Mouse (Mus musculus): ENCODE measurements around the gene Cabs1. TPM values are rescaled to one million over a fixed set of nuclear protein-coding genes. Genes with fewer than 3 reads are reported as not detected.

The Cabs1 gene
- not detected for total RNA-seq (2021)

- DNase-seq: no peak
Measured at GRCm38 (mm10) chr5:87979139-87979538, at the start of gene Cabs1. Gene Cabs1, plus strand, starts transcription at chr5:87979439.

- no peak for DNase-seq
Measured at GRCm38 (mm10) chr5:87931603-87932002, 47.6 kb upstream of the Cabs1 start.

GRCm38 (mm10) chr5:87940752-87941151, 38.5 kb upstream of the Cabs1 start:
- no peak for DNase-seq

GRCm38 (mm10) chr5:87942515-87942914, 36.7 kb upstream of the Cabs1 start:
- no peak for DNase-seq

- DNase-seq: no peak
Measured at GRCm38 (mm10) chr5:87951836-87952235, 27.4 kb upstream of the Cabs1 start.

- DNase-seq: no peak
Measured at GRCm38 (mm10) chr5:87969201-87969600, 10.0 kb upstream of the Cabs1 start, which contains the start of the genes 2310003L06Rik and Gm28434. Gene 2310003L06Rik, plus strand, starts transcription at chr5:87969459. Gene Gm28434, plus strand, starts transcription at chr5:87969517.

- DNase-seq: no peak
Measured at GRCm38 (mm10) chr5:87982468-87983214, 3.4 kb downstream of the Cabs1 start.

- no peak for DNase-seq
Measured at GRCm38 (mm10) chr5:88002249-88002648, 23.0 kb downstream of the Cabs1 start, which contains the start of gene Smr3a. Gene Smr3a, plus strand, starts transcription at chr5:88002549.

GRCm38 (mm10) chr5:88005241-88005640, 26.0 kb downstream of the Cabs1 start:
- DNase-seq: no peak

Other genes starting within 250 kb of the Cabs1 start
- not detected for gene Csn1s2a, start 204.9 kb upstream of the Cabs1 start, total RNA-seq (2021)
- gene Csn1s2b, start 171.4 kb upstream of the Cabs1 start, total RNA-seq (2021): not detected
- gene Prr27, start 153.8 kb upstream of the Cabs1 start, total RNA-seq (2021): not detected
- not detected for gene Odam, start 94.4 kb upstream of the Cabs1 start, total RNA-seq (2021)
- not detected for gene Csn3, start 53.9 kb upstream of the Cabs1 start, total RNA-seq (2021)
- gene 2310003L06Rik, start 10.0 kb upstream of the Cabs1 start, total RNA-seq (2021): not detected
- gene Gm28434, start 9.9 kb upstream of the Cabs1 start, total RNA-seq (2021): not detected
- gene Smr3a, start 23.1 kb downstream of the Cabs1 start, total RNA-seq (2021): not detected
- not detected for gene Smr2, start 107.1 kb downstream of the Cabs1 start, total RNA-seq (2021)
- gene Gm11116, start 132.1 kb downstream of the Cabs1 start, total RNA-seq (2021): not detected
- not detected for gene Gm11115, start 174.7 kb downstream of the Cabs1 start, total RNA-seq (2021)